Mouse (Mus musculus) heart, adult 2 months (tissue): ENCODE results near the gene Nxnl1.

Experiments
- CTCF ChIP-seq: fragments of 200-600 bp; IDR thresholded peaks from 2 replicates; pipeline ENCODE4 v1.8.1; 2022; ENCODE audit warnings: antibody characterized with exemption, mild to moderate bottlenecking, moderate library complexity
- EP300 ChIP-seq: fragments of 200-500 bp; IDR thresholded peaks from 2 replicates; pipeline ENCODE4 v1.6.1; 2011; ENCODE audit warnings: low read depth, low read length, control low read depth; ENCODE audit not compliant: insufficient read depth
- POLR2A ChIP-seq: fragments of 200-500 bp; IDR thresholded peaks from 2 replicates; pipeline ENCODE4 v1.6.1; 2011; ENCODE audit warnings: mild to moderate bottlenecking, low read depth, low read length, control low read depth; ENCODE audit not compliant: insufficient read depth

- TF ChIP-seq POLR2A = no peak
- TF ChIP-seq CTCF = no peak
- no peak for TF ChIP-seq EP300
Measured at GRCm38 (mm10) chr8:71591017-71591416, 24.6 kb upstream of the Nxnl1 start.
